Mouse (Mus musculus): ENCODE data around the gene Cers1. TPM values are rescaled to one million over a fixed set of nuclear protein-coding genes. Genes with fewer than 3 reads are reported as not detected.

Gene Cers1
- not detected for total RNA-seq (2023)

DNA sequence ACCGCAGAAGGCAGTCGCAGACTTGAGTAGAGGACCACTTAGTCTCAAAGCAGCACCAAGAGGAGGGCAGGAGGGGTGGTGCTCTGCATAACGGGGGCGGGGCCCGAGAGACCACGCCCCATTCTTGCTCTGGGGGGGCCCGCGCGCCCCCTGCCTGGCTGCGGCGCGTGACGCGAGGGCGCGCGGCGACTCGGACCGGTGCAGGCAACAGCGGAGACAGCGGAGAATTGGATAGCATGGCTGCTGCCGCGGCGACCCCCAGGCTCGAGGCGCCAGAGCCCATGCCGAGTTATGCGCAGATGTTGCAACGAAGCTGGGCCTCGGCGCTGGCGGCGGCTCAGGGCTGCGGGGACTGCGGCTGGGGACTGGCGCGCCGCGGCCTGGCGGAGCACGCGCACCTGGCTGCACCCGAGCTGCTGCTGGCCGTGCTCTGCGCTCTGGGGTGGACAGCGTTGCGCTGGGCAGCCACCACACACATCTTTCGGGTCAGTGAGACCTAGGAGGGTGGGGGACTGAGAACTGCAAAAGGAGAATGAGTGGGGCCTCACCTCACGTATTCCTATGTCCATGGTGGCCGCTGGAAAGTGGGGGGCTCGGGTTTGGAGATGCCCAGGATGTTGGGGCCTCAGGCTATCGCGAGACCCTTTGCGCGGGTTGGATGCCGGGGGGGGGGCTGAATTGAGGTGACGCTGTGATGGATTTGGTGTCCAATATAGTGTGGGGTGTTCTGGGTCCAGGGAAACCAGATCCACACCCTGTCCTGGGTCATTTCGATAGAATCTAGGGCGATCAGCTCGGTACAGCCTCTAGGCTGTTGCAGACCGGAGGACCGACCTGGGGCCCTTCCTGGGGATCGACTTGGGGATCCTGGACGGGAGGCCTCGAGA, at the start of gene Cers1:
Gene Cers1, plus strand, starts transcription at position 152 of the 887 bp plus-strand sequence.

DNA sequence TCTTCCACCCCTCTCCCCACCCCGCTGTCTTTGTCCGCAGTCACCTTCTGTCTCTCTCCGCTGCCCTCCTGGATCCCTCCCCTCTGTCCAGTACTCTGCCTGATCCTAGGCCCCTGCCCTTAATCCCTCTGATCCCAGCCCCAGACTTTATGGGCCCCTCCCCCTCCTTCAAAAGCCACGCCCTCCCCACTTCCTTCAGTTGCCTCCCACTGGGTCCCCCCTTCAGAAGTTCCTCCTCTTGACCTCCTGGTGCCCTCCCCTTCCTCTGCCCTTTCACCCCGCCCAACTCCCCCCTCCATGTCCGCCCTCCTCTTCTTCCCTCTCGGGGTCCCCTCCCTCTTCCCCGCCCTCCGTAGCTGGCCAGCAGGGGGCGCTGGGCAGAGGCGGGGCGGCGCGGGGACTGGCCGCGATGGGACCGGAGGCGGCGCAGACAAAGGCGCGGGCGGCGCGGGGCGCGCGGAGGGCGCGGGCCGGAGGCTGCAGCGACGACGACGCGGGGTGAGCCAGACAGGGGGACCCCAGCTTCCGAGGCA, 32.9 kb upstream of the Cers1 start, which contains the start of gene Homer3:
Gene Homer3, plus strand, starts transcription at position 225 of the 533 bp plus-strand sequence.

DNA sequence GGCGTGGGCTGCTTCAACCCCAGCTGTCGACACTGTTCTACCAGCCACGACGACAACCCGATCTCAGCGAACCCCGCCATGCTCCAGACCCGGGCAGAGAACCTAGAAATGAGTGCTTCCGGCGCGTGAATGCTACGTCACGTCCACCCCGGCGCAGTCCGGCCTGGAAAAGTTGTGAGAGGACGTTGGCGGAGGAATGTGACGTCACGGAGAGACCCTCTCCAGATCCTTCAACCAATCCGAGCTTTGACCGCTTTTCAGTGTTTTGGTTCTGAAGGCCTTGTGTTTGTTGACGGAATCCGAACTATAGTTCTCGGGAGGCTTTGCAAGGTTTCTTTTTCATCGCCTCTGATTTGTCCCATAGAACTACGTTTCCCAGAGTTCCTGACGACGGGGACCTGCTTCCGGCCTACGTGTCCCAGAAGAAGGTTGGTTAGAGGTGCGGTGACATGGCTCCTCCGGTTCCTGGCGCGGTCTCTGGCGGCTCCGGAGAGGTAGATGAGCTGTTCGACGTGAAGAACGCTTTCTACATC, 13.2 kb upstream of the Cers1 start, which contains the start of the genes Ddx49 and Cope:
Gene Ddx49, minus strand, starts transcription at position 132 of the 533 bp plus-strand sequence.
Gene Cope, plus strand, starts transcription at position 161 of the 533 bp plus-strand sequence.

DNA sequence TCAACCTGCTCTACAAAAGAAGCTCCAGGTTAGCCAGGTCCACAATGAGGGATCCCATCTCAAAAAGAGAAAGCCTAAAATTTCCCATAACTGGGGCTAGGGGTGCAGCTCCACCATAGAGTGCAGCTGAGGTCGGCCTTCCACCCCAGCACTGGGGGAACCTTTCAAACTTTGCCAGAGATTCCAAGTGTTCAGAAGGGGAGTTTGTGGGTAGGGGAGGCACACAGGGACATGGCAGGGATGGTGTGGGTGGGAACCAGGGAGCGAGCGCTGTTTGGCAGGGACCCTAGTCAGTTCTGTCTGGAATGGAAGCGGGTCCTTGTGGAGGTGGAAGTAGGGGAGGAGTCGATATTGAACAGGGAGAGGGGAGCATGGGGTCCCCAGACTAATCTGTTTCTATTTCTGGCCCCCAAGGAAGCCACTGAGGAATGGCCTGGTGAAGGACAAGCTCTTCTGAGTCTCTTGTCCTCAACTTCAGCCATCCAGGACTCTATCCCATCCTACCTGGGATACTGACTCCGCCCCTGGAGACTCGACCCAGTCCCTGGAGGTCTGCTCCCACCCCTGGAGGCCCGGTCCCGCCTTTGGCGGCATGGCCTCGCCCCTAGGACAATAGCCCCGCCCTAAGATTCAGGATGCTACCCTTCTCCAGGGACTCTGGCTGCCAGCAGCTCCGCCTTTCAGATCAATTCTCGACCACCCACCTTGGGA, 13.7 kb downstream of the Cers1 start, which contains the start of gene Gdf1:
Gene Gdf1, plus strand, starts transcription at position 694 of the 711 bp plus-strand sequence.

DNA sequence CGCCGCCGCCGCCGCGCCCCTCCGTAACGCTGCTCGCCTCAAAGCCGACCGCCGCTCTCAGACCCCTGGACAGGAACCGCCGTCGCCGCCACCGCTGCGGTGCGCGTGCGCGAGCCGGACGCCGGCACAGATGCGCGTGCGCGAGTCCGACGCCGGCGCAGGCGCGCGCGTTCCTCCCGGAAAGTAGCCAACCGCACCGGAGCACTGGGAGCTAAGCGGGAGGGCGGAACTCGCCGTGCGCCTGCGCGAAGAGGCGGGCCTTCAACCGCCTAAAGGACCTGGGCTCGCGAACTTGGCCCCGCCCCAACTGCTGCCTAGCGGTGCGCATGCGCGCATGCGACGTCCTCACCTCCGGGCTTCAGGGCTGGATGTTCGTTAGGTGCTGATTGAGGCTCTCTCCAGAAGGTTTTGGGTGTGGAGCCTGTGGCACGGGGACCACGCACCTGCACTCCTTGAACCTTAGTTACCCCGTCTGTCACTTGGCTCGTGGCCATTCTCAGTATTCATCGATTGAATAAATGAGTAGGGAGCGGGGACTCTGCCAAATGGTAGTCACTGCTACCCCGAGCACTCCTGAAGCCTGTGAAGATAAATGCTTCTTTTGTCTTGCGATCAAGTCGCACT, 37.7 kb downstream of the Cers1 start, which contains the start of gene Upf1:
Gene Upf1, minus strand, starts transcription at position 85 of the 624 bp plus-strand sequence.

DNA sequence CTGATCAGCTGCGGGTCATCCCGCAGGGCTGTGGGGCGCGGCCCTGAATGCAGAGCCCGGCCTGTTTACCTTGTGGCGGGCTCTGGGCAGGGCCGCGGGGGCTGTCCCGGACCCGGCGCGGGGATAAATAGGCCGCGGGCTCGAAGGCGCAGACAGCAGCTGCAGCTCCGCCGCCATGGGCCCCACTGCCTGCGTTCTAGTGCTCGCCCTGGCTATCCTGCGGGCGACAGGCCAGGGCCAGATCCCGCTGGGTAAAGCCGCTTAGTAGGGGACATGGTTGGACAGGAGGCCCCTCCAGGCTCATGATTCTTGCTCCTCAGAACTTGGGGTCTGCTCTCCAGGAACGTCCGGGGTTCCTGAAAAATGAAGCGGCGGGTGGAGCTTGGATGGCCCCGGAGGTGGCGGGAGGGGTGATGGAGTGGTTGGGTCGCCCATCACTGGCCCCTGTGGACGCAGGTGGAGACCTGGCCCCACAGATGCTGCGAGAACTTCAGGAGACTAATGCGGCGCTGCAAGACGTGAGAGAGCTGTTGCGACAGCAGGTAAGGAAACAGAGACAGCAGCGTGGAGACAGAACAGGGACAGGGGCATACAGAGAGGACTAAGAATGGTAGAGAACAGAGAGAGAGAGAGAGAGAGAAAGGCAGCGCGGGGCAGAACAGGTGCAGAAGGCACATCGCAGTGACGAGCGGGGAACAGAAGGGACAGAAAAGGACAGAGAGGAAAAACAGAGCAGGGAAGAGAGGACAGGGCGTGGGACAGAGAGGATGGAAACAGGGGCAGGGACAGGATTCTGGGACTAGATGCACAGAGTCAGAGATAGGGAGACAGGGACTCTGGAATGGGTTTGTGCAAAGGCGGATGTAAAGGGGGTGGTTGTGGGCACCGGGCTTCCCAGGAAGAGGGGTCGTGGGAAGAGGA, 58.1 kb downstream of the Cers1 start, which contains the start of gene Comp:
Gene Comp, plus strand, starts transcription at position 162 of the 921 bp plus-strand sequence.

Other genes starting within 250 kb of the Cers1 start
- under 1 TPM; 0.38 to 0.80 TPM for gene Tm6sf2, start 242.9 kb upstream of the Cers1 start, total RNA-seq (2023)
- not detected for gene Hapln4, start 232.3 kb upstream of the Cers1 start, total RNA-seq (2023)
- under 1 TPM in 1 of 2 experiments, not detected in 1; 0.17 TPM for gene Ncan, start 194.9 kb upstream of the Cers1 start, total RNA-seq (2023)
- 10 to 100 TPM; 29.9 to 33.8 TPM for gene Nr2c2ap, start 184.4 kb upstream of the Cers1 start, total RNA-seq (2023)
- 10 to 100 TPM; 35.2 to 37.1 TPM for gene Rfxank, start 176.6 kb upstream of the Cers1 start, total RNA-seq (2023)
- 10 to 100 TPM; 61.0 to 62.8 TPM for gene Borcs8, start 176.3 kb upstream of the Cers1 start, total RNA-seq (2023)
- gene Mef2b, start 176.1 kb upstream of the Cers1 start, total RNA-seq (2023) = 1 to 10 TPM; 2.8 to 3.5 TPM
- gene Tmem161a, start 143.4 kb upstream of the Cers1 start, total RNA-seq (2023) = 10 to 100 TPM; 42.8 to 48.4 TPM
- gene Slc25a42, start 103.5 kb upstream of the Cers1 start, total RNA-seq (2023) = 1 to 10 TPM; 8.1 to 9.4 TPM
- 10 to 100 TPM; 95.5 to 95.6 TPM for gene Sugp2, start 81.5 kb upstream of the Cers1 start, total RNA-seq (2023)
- 10 to 100 TPM; 11.3 to 15.3 TPM for gene Armc6, start 81.3 kb upstream of the Cers1 start, total RNA-seq (2023)
- gene Homer3, start 32.9 kb upstream of the Cers1 start, total RNA-seq (2023) = 10 to 100 TPM in 1 of 2 experiments, 1 to 10 TPM in 1; 9.6 to 13.6 TPM
- 10 to 100 TPM; 57.6 to 88.0 TPM for gene Ddx49, start 13.3 kb upstream of the Cers1 start, total RNA-seq (2023)
- 100 to 1,000 TPM; 101 to 134 TPM for gene Cope, start 13.3 kb upstream of the Cers1 start, total RNA-seq (2023)
- not detected for gene Gdf1, start 14.0 kb downstream of the Cers1 start, total RNA-seq (2023)
- 10 to 100 TPM; 71.0 to 78.4 TPM for gene Upf1, start 37.5 kb downstream of the Cers1 start, total RNA-seq (2023)
- not detected for gene Comp, start 57.8 kb downstream of the Cers1 start, total RNA-seq (2023)
- 10 to 100 TPM; 22.2 to 22.4 TPM for gene Crtc1, start 123.8 kb downstream of the Cers1 start, total RNA-seq (2023)
- 10 to 100 TPM in 1 of 2 experiments, 1 to 10 TPM in 1; 8.7 to 11.8 TPM for gene Klhl26, start 161.2 kb downstream of the Cers1 start, total RNA-seq (2023)
- gene Tmem59l, start 171.6 kb downstream of the Cers1 start, total RNA-seq (2023) = not detected
- under 1 TPM in 1 of 2 experiments, not detected in 1; 0.44 TPM for gene Crlf1, start 177.4 kb downstream of the Cers1 start, total RNA-seq (2023)
- gene Rex1bd, start 191.0 kb downstream of the Cers1 start, total RNA-seq (2023) = 10 to 100 TPM; 37.6 to 48.4 TPM
- gene Uba52, start 195.0 kb downstream of the Cers1 start, total RNA-seq (2023) = 1,000 to 10,000 TPM; 2,722 to 2,902 TPM
- gene Fkbp8, start 211.9 kb downstream of the Cers1 start, total RNA-seq (2023) = 100 to 1,000 TPM; 269 TPM
- gene Kxd1, start 212.2 kb downstream of the Cers1 start, total RNA-seq (2023) = 10 to 100 TPM; 60.6 to 70.4 TPM
- 10 to 100 TPM; 28.8 to 33.6 TPM for gene Ell, start 223.7 kb downstream of the Cers1 start, total RNA-seq (2023)